In genomic region chr10:52234654-52234981, GRCm38 (mm10) we compare ENCODE assay signal across 9 mouse cellular contexts. TPM values are rescaled to one million over a fixed set of nuclear protein-coding genes. Genes with fewer than 3 reads are reported as not detected.
DNase-seq lines count a peak whose midpoint lies in the region; ATAC-seq and TF ChIP-seq lines count a peak whose summit lies in the region.
"Had no signal": no experiment of that assay in that cellular context is flagged by ENCODE, and none has a peak within 500 bp of the region (broad histone marks: within the 10 kb centered on the region; RNA-seq: fewer than 3 reads in every experiment).

No protein-coding gene starts in this region.

- H3K4me1 ChIP-seq in lung, postnatal 0 days (ENCODE audit: insufficient read depth, low read depth, low read length), result peaks cover 7% of the 10 kb centered on the region
- peaks cover 16% of the 10 kb centered on the region for H3K4me1 ChIP-seq in forebrain, embryonic 12.5 days
- peaks cover 19% of the 10 kb centered on the region for H3K4me1 ChIP-seq in limb, embryonic 12.5 days (replicated peaks)
- H3K4me1 ChIP-seq in stomach, embryonic 14.5 days (ENCODE audit: control insufficient read depth, insufficient read depth, low read length), result peaks cover 4% of the 10 kb centered on the region; the same call in 1 of the 2 replicates

- H3K36me3 ChIP-seq in lung, postnatal 0 days (ENCODE audit: insufficient read depth, low read length), result no peaks in the 10 kb centered on the region
- no peaks in the 10 kb centered on the region for H3K36me3 ChIP-seq in forebrain, embryonic 12.5 days (replicated peaks)
- H3K36me3 ChIP-seq in limb, embryonic 12.5 days, result no peaks in the 10 kb centered on the region
- no peaks in the 10 kb centered on the region for H3K36me3 ChIP-seq in stomach, embryonic 14.5 days (ENCODE audit: control insufficient read depth, insufficient read depth, low read length)

- no peak for TF ChIP-seq CTCF in lung, postnatal 0 days (IDR thresholded peaks at IDR 0.05)

- no peak for ATAC-seq in lung, postnatal 0 days
- ATAC-seq in forebrain, embryonic 12.5 days (ENCODE audit: low FRiP score), result no peak
- ATAC-seq in limb, embryonic 12.5 days (ENCODE audit: insufficient number of reproducible peaks, insufficient read depth, low FRiP score, low TSS enrichment, low read depth), result no peak
- ATAC-seq in stomach, embryonic 14.5 days (ENCODE audit: insufficient number of reproducible peaks, insufficient read depth, low FRiP score, low read depth), result no peak

- no peak for TF ChIP-seq EP300 in lung, postnatal 0 days (IDR thresholded peaks at IDR 0.05)

- H3K4me2 ChIP-seq in lung, postnatal 0 days (replicated peaks; ENCODE audit: low read depth, low read length), result peak overlapping the region; percentile 90
- peak overlapping the region; percentile 79 for H3K4me2 ChIP-seq in forebrain, embryonic 12.5 days
- peak overlapping the region; percentile 76 for H3K4me2 ChIP-seq in limb, embryonic 12.5 days
- H3K4me2 ChIP-seq in stomach, embryonic 14.5 days (replicated peaks; ENCODE audit: low read depth, low read length), result peak overlapping the region; percentile 74

- H3K27me3 ChIP-seq in lung, postnatal 0 days (replicated peaks; ENCODE audit: insufficient read depth, low read length), result no peaks in the 10 kb centered on the region
- H3K27me3 ChIP-seq in forebrain, embryonic 12.5 days, result peaks cover 10% of the 10 kb centered on the region; the same call in 1 of the 2 replicates
- no peaks in the 10 kb centered on the region for H3K27me3 ChIP-seq in limb, embryonic 12.5 days
- H3K27me3 ChIP-seq in stomach, embryonic 14.5 days (ENCODE audit: control insufficient read depth, insufficient read depth, low read length), result no peaks in the 10 kb centered on the region

- 3% methylated on average over 7 of the region's 7 CpGs for WGBS in lung, postnatal 0 days
- WGBS in forebrain, embryonic 12.5 days, result 7% methylated on average over 7 of the region's 7 CpGs
- WGBS in limb, embryonic 12.5 days, result 18% methylated on average over 7 of the region's 7 CpGs
- WGBS in stomach, embryonic 14.5 days, result 12% methylated on average over 7 of the region's 7 CpGs

- DNase-seq in lung, postnatal 0 days (ENCODE audit: low spot score), result peak; percentile 22
- DNase-seq in lung, postnatal 14 days, result no peak
- DNase-seq in ovary, postnatal 10 days (ENCODE audit: low spot score), result no peak
- DNase-seq in adrenal gland, adult 2 months, result no peak
- no peak for DNase-seq in right cerebral cortex, postnatal 10 days (ENCODE audit: low spot score in 2 of 2)
- DNase-seq: thymus, postnatal 25 days had no signal

- H3K27ac ChIP-seq in lung, postnatal 0 days (ENCODE audit: low read length), result peak overlapping the region; percentile 90; the same call in 1 of the 2 replicates
- H3K27ac ChIP-seq in forebrain, embryonic 12.5 days, result no peak overlapping the region
- no peak overlapping the region for H3K27ac ChIP-seq in limb, embryonic 12.5 days
- H3K27ac ChIP-seq in stomach, embryonic 14.5 days (ENCODE audit: low read length), result no peak overlapping the region

- no peaks in the 10 kb centered on the region for H3K9me3 ChIP-seq in lung, postnatal 0 days (ENCODE audit: low read length)
- no peaks in the 10 kb centered on the region for H3K9me3 ChIP-seq in forebrain, embryonic 12.5 days
- no peaks in the 10 kb centered on the region for H3K9me3 ChIP-seq in limb, embryonic 12.5 days
- H3K9me3 ChIP-seq in stomach, embryonic 14.5 days (ENCODE audit: control insufficient read depth, low read depth, low read length), result no peaks in the 10 kb centered on the region

- peak overlapping the region; percentile 86 for H3K4me3 ChIP-seq in lung, postnatal 0 days (ENCODE audit: low read depth, low read length)
- peak overlapping the region; percentile 77 for H3K4me3 ChIP-seq in forebrain, embryonic 12.5 days (replicated peaks)
- peak overlapping the region; percentile 80 for H3K4me3 ChIP-seq in limb, embryonic 12.5 days (replicated peaks)
- peak overlapping the region; percentile 86 for H3K4me3 ChIP-seq in stomach, embryonic 14.5 days (ENCODE audit: low read depth, low read length)

- peak overlapping the region; percentile 86 for H3K9ac ChIP-seq in lung, postnatal 0 days (replicated peaks; ENCODE audit: low read depth)
- H3K9ac ChIP-seq in forebrain, embryonic 12.5 days, result peak overlapping the region; percentile 84; the same call in 1 of the 2 replicates
- peak overlapping the region; percentile 92 for H3K9ac ChIP-seq in limb, embryonic 12.5 days (replicated peaks)
- H3K9ac ChIP-seq in stomach, embryonic 14.5 days (replicated peaks; ENCODE audit: low read depth, low read length), result peak overlapping the region; percentile 80

RNA-seq across cellular contexts. Expression of gene Dcbld1, which starts 1.2 kb away (rescaled TPM):
- polyA plus RNA-seq in lung, postnatal 0 days (2015; fragmentation: Nextera tagmentation; extraction: Ambion mirVana), result 20.5 and 24.1 TPM in 2 replicates
- 24.5 and 30.7 TPM in 2 replicates for polyA plus RNA-seq in forebrain, embryonic 12.5 days (2016; fragmentation: Nextera tagmentation; extraction: Ambion mirVana)
- 28.9 and 29.0 TPM in 2 replicates for polyA plus RNA-seq in limb, embryonic 12.5 days (2016; fragmentation: Nextera tagmentation; extraction: Ambion mirVana)
- 35.3 and 35.9 TPM in 2 replicates for polyA plus RNA-seq in stomach, embryonic 14.5 days (2014; fragmentation: Nextera tagmentation; extraction: Ambion mirVana)
- total RNA-seq in adrenal gland, adult 2 months (2021), result 1 to 10 TPM; 2.1 to 3.4 TPM
- polyA plus RNA-seq in adrenal gland, adult 2 months (2012; rRNA removed), result 2.7 and 3.1 TPM in 2 replicates

RNA-seq across cellular contexts. Expression of gene Ros1, which starts 39.6 kb away (rescaled TPM):
- 1.2 and 1.4 TPM in 2 replicates for polyA plus RNA-seq in lung, postnatal 0 days (2015; fragmentation: Nextera tagmentation; extraction: Ambion mirVana)
- polyA plus RNA-seq in forebrain, embryonic 12.5 days (2016; fragmentation: Nextera tagmentation; extraction: Ambion mirVana), result not detected in 2 replicates
- not detected in 2 replicates for polyA plus RNA-seq in limb, embryonic 12.5 days (2016; fragmentation: Nextera tagmentation; extraction: Ambion mirVana)
- 0.04 and 0.25 TPM in 2 replicates for polyA plus RNA-seq in stomach, embryonic 14.5 days (2014; fragmentation: Nextera tagmentation; extraction: Ambion mirVana)
- not detected for total RNA-seq in adrenal gland, adult 2 months (2021)
- not detected in 2 replicates for polyA plus RNA-seq in adrenal gland, adult 2 months (2012; rRNA removed)
